Mouse (Mus musculus): Measurements from ENCODE around the gene Tie1.

Gene Tie1

DNA sequence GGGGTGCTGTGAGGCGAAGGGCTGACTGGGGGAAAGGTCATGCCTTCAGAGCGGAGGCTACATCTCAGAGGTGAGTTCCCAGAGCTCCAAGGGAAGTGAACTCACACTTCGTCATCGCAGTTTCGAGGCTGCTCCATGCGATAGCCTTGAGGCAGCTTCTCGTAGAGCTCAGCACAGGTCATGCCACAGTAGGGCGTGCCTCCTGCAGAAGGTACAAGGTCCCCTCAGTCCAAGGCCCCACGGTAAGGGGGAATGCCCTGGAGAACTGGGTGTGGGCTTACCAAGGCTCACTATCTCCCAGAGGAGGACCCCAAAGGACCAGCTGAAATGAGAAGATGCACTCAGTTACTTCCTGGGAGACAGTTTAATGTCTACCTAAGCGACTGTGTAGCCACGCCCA is 17.2 kb downstream of the Tie1 start:
- DNase-seq = no peak

DNA sequence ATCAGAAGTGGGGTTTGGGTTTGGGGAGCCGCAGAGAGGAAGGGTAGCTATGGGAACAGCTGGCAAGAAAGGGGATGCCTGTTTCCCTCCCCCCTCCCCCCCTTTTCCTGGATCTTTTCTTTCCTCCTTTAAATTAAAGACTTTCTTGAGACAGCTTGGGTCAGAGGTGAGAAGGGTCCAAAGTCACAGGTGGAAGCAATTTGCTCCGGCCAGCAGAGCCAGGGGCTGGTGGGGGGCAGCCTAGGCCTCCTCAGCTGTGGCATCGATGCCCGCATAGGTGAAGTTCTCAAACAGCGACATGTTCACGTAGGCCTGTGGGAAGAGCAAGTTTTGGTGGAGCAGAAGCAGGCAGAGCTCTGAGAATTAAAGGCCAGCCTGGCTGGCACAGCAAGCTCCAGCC is 18.6 kb downstream of the Tie1 start:
- DNase-seq = no peak

DNA sequence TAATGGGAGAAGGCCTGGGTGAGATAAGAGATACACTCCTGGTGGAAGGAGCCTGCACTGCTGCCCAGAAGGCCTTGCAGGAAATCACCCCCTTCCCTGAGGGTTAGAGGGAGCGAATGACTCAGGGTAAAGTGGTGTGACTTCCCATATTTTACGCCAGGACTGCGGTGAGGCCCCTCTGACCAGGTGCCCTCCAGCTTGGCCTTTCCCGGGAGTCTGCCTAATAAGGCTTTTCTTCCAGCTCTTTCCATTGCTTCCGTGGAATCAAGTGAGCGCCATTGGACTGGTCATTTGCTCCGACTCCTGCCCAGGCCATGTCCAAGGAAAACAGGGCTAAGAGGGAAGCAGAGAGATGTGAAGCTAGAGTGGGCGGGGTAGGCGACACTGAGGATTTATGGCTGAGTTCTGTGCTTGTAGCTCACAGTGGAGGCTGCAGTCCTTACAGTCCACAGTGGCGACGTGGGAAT is 24.1 kb downstream of the Tie1 start:
- no peak for DNase-seq

DNA sequence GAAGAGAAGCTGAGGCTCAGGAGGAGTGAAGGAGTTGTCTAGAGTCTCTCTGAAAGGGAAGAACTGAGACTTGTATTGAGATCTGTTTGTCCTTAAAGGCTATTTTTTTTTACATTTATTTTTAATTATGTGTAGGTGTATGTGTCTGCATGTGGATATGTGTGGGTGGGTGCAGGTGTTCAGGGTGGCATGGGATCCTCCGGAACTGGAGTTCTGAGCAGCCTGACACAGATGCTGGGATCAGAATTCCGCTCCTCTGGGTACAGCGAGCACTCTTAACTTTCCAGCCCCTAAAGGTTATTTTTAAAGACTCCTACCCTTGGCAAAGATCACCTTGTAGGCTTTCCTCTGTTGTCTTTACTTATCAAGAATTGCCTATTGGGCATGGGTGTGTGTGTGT is 24.9 kb downstream of the Tie1 start:
- DNase-seq = no peak

DNA sequence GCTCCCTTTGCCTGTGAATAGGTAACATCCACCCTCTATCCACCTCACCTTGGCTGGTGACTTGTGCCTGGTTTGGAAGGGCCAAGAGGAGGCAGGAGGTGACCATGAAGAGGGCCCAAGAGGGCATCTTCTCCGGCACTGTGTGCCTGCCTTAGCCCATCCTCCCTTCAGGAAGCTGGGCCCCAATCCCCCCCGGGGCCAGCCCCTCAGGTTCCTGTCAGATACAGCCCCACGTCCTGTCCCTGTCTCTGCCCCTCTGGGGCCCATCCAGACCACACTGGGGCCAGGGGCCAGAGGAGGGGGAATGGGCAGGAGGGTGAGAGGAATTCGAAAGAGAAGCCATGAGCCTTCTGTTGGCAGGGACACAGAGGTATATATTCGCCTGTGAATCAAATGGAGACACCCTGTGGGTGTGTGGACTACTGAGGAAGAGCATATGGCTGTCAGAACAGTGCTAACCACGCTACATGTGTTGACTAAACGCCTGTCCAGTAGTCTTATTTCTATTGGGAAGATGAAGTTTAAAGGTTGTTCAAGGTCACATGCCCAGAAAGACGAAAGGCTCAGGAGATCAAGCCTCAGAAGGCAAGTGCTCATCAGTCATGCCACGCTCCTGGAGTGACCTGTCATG is 32.4 kb downstream of the Tie1 start, which contains the start of gene Mpl:
TSS of gene Mpl (minus strand) at position 169 of the 631 bp plus-strand sequence.
- no peak for DNase-seq

DNA sequence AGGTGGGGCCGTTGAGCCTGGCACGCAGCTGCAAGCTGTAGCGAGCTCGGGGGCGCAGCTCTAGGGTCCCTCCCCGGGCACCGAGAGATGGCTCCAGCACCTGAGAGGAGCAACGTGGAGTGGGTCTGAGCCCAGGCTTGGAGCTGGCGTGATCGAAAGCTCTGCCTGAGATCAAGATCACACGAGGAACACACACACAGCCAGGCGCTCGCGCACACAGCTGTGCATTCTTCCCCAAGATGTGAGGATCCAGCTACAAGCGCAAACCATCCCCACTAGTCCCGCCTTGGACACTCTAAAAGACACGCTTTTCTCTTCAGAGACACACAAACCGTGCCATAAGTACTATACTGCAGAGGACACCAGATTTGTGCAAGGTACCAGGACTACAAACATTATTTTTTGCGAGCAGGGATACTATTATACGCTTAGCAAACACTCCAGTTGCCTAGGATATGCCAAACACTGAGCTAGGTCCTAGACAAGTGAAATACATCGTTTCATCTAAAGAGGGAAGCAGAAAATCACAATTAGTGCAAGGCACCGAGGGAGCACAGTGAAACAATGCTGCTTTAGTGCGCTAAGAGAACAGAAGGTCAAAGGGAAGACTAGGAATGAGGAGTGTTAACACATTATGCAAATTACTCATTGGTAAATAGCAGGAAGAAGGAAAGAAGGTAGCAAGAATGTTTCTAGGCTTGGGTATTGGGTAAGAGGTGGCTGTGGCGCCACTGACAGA is 43.3 kb downstream of the Tie1 start:
- DNase-seq = no peak

DNA sequence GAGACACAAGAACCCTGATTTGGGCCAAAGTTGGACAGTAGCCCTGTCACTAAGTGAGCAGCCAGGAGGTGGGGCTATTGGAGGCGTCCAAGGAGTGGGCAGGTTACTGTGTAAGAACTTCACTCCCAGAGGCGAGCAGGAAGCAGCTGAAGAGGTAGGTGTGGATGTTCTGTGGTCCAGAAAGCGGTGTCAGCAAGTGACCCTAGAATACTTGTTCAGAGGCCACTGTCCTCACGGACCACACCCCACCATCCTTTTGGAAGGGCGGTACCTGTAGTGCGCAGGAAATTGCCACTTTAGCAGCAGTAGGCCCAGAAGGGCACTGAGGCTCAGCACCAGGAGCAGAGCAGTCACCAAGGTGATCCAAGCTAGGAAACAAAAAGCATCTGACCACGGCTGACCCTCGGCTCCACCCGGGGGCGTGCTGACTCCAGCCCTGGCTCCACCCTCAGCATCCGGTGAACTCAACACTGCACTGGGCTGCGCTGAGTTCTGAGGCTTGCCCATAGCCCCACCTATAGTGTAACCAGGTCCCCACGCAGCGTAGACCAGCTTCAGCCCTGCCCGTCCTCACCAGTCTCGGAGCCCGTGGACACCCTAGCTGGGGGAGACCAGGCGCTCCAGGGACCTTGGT is 44.0 kb downstream of the Tie1 start:
- DNase-seq = peak; percentile 70 to 77

DNA sequence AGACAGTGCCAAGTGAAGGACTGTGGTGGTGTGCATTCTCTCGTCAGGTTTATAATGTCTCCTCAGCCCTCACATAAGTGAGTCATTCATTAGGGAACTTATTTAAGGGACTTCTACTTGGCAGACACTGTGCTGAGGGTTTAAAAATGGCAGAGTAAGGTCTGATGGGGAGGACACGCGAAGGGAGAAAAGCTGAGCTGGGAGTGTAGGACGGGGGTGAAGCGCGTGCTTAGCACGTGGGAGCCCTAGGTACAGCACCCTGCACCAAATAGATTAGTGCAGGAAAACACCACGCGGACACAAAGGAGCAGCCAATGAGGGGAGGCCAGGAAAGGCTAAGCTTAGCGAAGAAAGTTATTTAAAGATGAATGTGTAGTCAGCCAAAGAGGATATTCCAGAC is 44.8 kb downstream of the Tie1 start:
- no peak for DNase-seq

DNA sequence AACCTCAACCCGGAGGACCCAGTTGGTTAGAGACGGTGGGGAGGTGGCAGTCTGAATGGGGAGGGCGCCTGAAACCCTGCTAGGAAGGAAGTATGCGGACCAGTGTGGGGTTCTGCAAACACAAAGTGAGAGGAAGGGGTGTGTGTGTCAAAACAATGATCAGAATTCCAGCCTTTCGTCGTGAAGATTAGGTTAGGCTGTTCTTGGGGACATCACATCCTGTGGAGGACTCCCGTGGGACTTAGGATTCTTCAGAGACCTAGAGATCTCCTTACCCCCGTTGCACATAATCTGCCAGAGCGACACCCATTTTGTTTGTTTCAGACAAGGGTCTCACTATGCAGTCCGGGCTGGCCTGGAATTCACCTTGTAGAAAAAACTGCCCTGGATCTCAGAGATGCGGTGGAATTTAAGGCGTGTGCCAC is 52.0 kb downstream of the Tie1 start:
- peak; percentile 42 to 51 for DNase-seq

DNA sequence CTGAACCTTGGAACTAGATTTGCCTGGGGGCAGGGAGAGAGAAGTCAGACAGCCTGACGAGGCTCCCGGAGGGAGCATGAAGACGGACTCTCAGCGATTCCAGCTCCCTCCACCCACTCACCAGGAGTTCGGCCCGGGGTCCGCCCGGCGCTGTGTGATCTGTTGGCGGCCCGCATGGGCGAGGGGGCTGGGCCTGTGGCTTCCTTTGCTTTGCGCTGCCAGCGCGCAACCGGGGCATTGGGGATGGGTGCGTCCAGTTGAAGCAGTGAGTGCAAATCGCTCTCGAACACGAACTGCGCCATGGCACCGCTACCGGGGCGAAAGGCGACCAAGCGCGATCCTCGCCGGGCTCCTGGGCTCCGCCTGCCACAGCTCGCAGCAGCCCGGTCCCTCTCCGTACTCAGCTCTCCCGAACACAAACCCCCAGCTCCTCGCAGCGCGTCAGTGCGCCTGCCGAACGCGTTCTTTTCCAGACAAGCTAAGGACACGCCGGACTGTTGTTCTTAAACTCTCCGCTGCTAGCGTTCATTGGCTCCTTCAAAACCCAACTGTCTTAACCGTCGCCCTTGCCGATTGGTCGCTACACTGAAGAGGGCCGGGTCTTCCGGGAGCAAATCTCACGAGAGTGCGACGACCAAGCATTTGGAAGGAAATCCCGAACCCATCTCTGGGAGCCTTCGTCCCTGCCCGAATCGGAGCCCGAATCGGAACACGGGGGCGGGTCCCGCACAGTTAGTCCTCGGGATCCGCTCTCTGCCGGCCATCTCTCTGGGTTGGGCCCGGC is 52.8 kb downstream of the Tie1 start, which contains the start of gene Cdc20:
TSS of gene Cdc20 (minus strand) at position 533 of the 784 bp plus-strand sequence.
- peak; percentile 93 to 96 for DNase-seq

DNA sequence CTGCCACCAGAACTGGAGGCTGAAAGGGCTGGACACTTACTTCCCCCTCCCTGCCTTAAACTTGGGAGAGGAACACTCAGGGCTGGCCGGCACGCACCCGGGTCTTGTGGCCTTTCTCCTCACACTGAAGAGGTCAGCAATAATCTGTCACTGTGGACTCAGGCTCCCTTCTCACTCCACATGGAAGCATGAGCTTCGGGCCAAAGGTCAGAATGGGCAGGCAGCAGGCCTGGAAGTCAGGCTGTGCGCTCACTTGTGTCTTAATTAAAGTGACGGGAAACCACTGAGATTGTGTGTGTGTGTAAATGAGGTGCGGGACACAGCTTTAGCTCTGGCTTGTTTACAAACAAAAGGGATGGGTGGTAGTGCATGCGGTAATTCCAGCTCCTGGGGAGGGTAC is 57.5 kb downstream of the Tie1 start:
- DNase-seq = no peak

DNA sequence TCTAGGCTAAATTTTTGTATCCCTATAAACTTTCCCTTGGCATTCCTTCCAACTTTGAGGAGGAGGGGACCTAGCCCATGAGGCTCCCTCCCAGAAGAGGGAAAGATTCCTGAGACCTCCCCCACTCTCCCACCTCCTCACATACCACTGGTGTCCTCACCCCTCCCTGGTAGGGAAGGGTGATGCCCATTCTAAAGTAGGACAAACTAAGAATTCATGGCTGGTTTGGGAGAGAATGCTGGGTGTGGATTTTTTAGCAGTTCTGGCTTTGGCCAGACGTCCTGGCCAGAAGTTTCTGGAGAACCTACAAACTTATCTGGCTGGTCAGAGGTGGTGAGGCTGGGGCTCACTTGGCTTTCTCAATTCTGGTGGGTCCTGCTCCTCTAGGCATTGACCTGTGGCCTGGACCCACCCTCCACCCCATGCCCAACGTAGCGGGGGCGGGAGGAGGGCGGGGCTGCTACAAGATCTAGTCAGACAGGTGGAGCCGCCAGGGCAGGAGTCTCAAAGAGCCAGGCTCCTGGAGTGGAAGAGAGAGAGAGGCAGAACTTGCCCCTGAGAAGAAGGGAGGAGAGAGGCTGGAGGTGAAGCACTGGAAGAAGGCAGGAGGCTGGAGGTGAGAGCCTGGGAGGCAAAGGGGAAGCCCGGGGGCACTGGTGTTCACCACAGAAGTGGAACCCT is 60.5 kb downstream of the Tie1 start:
- peak; percentile 45 to 67 for DNase-seq

DNA sequence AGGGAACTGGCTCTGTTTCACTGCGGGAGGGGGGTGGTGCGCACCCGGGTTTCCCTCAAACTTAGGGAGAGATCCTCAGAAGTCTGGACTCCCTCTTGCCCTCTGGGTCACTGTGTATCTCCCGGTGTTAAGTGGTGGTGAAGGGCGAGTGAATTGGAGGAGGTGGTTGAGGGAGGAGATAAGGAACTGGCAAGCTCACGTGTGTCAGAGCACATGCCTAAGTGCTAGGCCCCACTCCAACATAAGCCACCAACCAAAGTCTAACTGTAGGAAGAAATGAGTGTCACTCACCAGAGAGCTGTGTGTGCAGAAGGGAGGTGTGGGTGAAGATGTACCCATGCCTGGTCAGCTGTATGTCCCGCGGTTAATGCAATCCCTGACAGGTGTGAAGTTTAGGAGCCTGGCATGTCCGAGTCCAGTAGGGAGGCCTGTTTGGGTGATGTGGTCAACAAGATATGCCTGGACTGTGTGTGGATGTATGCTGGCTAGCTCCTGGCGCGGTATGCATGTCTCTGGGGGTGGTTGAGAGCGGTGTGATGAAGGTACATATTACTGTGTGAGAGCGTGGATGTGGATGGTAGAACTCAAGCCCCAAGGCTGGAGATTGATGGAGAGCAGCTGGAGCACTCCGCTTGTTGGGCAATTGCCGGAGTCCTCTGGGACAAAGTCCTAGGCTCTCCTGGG is 61.2 kb downstream of the Tie1 start:
- DNase-seq = peak; percentile 59 to 60

DNA sequence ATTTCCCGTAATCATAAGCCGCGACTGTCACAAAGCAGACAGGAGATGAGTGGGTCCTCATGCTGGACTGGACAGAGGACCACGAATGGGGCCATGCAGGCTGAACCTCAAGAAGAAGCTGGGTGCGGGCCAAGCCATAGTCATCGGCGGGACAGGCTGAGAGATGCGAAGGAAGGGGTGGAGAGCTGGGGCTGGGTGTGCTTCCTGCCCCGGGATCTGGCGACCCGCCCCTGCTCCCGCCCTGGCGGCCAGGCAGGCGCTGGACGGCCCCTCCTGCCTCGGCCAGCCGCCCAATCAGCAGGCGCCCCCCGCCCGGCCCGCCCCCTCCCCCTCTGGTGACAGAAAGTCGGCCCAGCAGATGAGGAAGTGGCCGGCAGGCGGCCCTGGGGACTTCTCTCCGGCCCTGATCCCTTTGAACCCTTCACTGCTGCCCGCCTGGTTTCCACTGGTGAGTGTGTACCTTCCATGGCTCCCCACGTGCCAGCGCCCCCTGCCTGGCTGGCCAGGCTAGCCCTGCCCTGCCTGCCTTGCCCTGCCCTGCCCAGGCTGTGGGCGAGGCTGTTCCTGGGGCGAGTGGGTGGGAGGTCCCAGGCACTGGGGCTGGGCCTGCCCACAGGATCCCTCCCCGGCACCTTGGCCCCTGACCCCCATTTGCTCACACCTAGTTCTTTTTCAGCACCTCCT is 62.0 kb downstream of the Tie1 start, which contains the start of gene Elovl1:
TSS of gene Elovl1 (plus strand) at position 326 of the 684 bp plus-strand sequence.
- peak; percentile 94 to 99 for DNase-seq

DNA sequence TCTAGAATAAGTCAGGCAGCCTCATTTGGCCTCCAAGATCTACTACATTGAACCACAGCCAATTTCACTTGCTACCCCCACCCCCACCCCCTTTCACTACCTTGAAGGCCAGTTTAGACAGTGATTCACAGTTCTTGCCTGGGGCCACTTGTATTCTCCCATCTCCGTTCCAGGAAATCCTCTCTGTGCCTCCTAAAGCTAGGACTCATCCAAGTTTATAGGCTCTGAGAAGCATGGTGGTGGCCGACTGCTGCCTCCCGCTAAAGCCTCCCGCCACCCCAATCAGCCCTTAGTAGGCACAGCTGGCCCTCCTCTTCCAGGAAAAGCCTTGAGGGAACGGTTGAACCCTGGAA is 62.5 kb downstream of the Tie1 start:
- DNase-seq = no peak

DNA sequence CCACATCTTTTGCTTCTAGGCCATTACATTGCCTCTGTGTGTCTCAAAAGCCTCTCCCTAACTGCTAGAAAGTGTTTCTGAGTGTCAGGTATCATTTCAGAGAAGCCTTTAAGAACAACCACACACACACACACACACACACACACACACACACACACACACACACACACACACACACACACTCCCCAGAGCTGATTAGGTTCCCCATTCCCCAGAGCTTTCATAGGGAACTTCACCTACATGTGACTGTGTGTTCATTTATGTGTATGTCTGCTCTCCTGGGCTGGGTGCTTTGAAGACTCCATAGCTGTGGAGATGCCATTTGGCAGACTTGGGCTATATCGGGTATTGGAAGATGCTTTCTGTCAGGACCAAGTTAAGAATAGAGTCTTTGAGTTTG is 64.5 kb downstream of the Tie1 start:
- no peak for DNase-seq

DNA sequence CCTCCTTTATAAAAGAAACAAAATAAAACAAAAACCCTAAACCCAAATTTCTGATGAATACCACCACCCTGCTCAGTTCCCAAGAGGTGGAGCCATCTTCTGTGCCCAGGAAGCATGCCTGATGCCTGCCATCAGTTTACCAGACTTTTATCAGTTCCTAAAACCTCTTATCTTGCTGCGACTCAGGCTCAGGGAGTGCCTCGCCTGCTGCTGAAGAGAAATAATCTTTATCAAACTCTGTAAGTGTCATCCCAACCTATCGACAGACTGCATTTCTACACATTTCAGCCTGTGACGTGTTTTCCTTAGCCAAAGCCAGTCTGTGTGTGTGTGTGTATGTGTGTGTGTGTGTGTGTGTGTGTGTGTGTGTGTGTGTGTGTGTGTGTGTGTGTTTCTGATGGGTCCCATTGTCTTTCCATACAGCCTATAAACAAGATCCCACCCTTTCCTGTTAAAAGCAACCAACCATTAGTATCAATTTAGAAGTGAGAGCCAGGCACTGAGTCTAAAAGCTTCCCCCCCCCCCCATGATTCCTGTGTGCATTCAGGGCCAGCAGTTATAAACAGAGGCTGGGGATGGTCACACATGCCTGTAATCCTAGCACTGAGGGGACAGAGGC is 65.2 kb downstream of the Tie1 start:
- peak; percentile 45 to 48 for DNase-seq

DNA sequence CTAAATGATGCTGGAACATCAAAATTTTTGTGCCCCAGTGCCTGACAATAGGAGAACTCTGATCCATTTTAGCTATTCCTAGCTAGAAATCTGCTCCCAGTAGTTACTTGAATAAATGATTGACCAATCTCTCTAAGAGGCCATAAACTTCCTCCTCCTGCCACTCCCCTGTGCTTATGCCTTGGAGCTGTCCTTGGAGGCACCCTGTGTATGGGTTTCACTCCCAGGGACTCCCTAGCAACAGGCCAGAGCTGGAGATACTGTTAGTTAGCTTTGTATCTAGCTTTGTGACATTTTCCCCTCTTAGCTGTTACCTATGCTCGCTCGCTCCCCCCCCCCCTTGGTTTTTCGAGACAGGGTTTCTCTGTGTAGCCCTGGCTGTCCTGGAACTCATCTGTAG is 68.5 kb downstream of the Tie1 start:
- no peak for DNase-seq

All from lung, postnatal 4 days (tissue).